Mouse (Mus musculus): ENCODE results near the gene Smpd3. TPM values are rescaled to one million over a fixed set of nuclear protein-coding genes. Genes with fewer than 3 reads are reported as not detected.

Smpd3 gene
- polyA plus RNA-seq (2014; fragmentation: Illumina TruSeq; extraction: RNeasy Lipid Tissue Mini Kit (QIAGEN cat#74804); ENCODE audit: low read depth, low replicate concordance) = 0.38 TPM

DNA sequence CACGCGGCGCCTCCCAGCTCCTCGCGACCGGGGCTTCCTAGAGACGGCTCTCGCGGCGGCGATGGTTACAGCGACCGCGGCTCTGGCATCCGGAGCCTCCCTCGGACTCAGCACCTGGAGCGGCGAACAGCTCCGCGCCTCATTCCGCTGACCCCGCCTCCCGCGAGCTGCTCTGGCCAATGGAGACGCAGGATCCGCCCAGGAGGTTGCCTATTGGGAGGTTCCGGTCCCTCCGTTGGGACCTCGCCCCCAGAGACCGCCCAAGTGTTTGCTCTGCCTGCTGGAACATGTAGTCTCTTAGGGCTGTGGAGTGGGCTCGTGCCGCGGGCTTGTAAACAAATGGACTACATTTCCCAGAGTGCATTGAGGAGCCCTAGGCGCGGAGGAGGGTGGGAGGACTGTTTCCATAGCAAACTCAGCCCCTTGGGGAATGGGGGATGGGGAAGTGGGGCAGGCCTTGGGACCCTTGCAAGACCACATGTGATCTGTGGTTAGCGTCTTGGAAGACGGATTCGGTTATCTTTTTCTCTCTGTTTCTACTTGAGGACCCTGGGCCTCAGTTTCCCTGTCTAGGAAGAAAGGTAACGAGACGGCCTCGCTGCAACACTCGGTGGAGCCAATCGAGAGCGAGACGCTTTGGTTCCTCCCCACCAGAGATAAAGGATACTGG lies at the start of gene Smpd3:
Smpd3 (minus strand) TSS at position 137 of the 670 bp plus-strand sequence.

DNA sequence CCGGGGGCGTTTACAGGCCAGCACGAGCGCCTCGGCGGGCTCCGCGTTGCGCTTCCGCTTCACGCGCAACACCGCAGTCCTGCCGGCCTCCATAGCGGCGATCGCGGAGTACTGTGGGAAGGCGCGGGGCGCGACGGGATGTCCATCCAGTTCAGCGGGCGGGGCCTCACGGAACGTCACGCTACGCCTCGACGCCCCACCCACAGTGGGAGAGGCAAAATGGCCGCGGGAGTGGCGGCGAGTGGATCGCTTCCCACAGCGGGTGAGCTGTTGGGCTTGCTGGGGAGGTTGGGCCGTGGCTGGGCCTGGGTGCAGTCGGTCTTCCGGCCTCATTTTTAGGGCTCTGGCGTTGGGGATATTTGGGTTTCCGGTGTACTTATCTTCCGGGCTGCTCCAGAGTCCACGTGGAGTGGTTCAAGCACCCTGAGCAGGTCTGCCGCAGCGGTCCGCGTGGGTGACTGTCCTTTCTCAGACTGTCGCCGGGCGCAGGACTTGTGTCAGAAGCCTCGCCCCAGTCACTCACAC lies 126.9 kb downstream of the Smpd3 start, which contains the start of the genes Slc7a6os and Prmt7:
Slc7a6os (minus strand) TSS at position 115 of the 525 bp plus-strand sequence.
Prmt7 (plus strand) TSS at position 116 of the 525 bp plus-strand sequence.

Other genes starting within 250 kb of the Smpd3 start
- gene Esrp2, start 201.0 kb downstream of the Smpd3 start, polyA plus RNA-seq (2014; fragmentation: Illumina TruSeq; extraction: RNeasy Lipid Tissue Mini Kit (QIAGEN cat#74804); ENCODE audit: low read depth, low replicate concordance) = 0.14 TPM
- 0.71 TPM for gene Pla2g15, start 187.6 kb downstream of the Smpd3 start, polyA plus RNA-seq (2014; fragmentation: Illumina TruSeq; extraction: RNeasy Lipid Tissue Mini Kit (QIAGEN cat#74804); ENCODE audit: low read depth, low replicate concordance)
- 30.8 TPM for gene Slc7a6, start 169.1 kb downstream of the Smpd3 start, polyA plus RNA-seq (2014; fragmentation: Illumina TruSeq; extraction: RNeasy Lipid Tissue Mini Kit (QIAGEN cat#74804); ENCODE audit: low read depth, low replicate concordance)
- 39.0 TPM for gene Slc7a6os, start 127.1 kb downstream of the Smpd3 start, polyA plus RNA-seq (2014; fragmentation: Illumina TruSeq; extraction: RNeasy Lipid Tissue Mini Kit (QIAGEN cat#74804); ENCODE audit: low read depth, low replicate concordance)
- 36.2 TPM for gene Prmt7, start 127.1 kb downstream of the Smpd3 start, polyA plus RNA-seq (2014; fragmentation: Illumina TruSeq; extraction: RNeasy Lipid Tissue Mini Kit (QIAGEN cat#74804); ENCODE audit: low read depth, low replicate concordance)
- gene Zfp90, start 77.3 kb upstream of the Smpd3 start, polyA plus RNA-seq (2014; fragmentation: Illumina TruSeq; extraction: RNeasy Lipid Tissue Mini Kit (QIAGEN cat#74804); ENCODE audit: low read depth, low replicate concordance) = 3.3 TPM
- not detected for gene 6030452D12Rik, start 162.5 kb upstream of the Smpd3 start, polyA plus RNA-seq (2014; fragmentation: Illumina TruSeq; extraction: RNeasy Lipid Tissue Mini Kit (QIAGEN cat#74804); ENCODE audit: low read depth, low replicate concordance)
- 0.29 TPM for gene Cdh3, start 172.9 kb upstream of the Smpd3 start, polyA plus RNA-seq (2014; fragmentation: Illumina TruSeq; extraction: RNeasy Lipid Tissue Mini Kit (QIAGEN cat#74804); ENCODE audit: low read depth, low replicate concordance)
- not detected for gene Gm10073, start 235.5 kb upstream of the Smpd3 start, polyA plus RNA-seq (2014; fragmentation: Illumina TruSeq; extraction: RNeasy Lipid Tissue Mini Kit (QIAGEN cat#74804); ENCODE audit: low read depth, low replicate concordance)